Mouse (Mus musculus) MEL-GATA-1-ER (cell line): ENCODE data around the gene Amy2a2.
"Not testable (repeated sequence)": the region's sequence is repeated elsewhere in the genome, so short reads cannot be mapped to it uniquely, and the experiment has no call there.

Experiments
- DNase-seq: peaks from one replicate; pipeline ENCODE4 v3.0.0-alpha.2; 2012; ENCODE audit warnings: low read depth; ENCODE audit errors: extremely low read depth

Amy2a2 gene

GRCm38 (mm10) chr3:113356558-113356957, at the start of gene Amy2a2:
Gene Amy2a2, minus strand, starts transcription at chr3:113356658.
- DNase-seq, result not testable (repeated sequence)

GRCm38 (mm10) chr3:113345484-113345883, 11.0 kb downstream of the Amy2a2 start:
- DNase-seq, result not testable (repeated sequence)

GRCm38 (mm10) chr3:113323952-113324351, 32.5 kb downstream of the Amy2a2 start, which contains the start of gene Amy2a3:
Gene Amy2a3, minus strand, starts transcription at chr3:113324052.
- not testable (repeated sequence) for DNase-seq

- not testable (repeated sequence) for DNase-seq
Measured at GRCm38 (mm10) chr3:113312937-113313336, 43.5 kb downstream of the Amy2a2 start.
